Mouse (Mus musculus): ENCODE results near the gene Tle1. TPM values are rescaled to one million over a fixed set of nuclear protein-coding genes. Genes with fewer than 3 reads are reported as not detected.

The Tle1 gene
- total RNA-seq, 2 experiments from 2014 or later: 6.0 to 9.2 TPM

GRCm38 (mm10) chr4:72166561-72166960, 34.2 kb downstream of the Tle1 start:
- no peak for ATAC-seq (replicated peaks; ENCODE audit: poor library complexity)

GRCm38 (mm10) chr4:72165765-72166164, 35.0 kb downstream of the Tle1 start:
- ATAC-seq (replicated peaks; ENCODE audit: poor library complexity): no peak

DNA sequence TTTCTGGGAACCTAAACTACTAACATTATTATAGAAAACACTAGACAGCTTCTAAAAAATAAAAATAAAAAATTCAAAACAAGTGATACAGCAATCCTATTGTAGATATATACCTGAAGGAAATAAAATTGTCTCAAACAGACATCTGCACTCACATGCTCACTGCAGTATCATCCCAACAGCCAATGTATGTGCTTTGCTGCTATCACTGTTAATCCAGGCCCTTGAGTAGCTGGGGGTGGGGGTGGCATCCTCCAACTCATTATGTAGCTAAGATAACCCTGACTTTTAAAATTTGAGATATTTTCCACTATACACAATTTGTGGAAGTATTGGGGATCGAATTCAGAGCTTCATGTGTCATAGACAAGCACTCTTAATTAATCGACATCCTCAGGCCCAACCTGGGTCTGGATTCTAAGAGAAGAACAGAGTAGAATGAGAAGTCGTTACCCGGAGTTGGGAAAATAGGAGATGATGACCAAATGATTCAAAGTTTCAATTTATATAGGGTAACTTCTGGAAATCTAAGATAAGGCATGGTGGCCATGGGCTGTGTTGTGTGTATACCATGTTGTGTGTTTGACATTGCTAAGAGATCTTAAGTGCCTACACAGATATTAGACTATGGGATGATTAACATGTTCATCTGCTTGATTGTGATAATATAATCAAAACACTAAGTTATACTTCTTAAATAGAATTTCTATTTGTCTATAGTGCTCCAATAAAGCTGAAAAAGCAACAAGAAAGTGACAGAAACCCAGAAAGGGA, 38.1 kb downstream of the Tle1 start:
- no peak for ATAC-seq (replicated peaks; ENCODE audit: poor library complexity)

DNA sequence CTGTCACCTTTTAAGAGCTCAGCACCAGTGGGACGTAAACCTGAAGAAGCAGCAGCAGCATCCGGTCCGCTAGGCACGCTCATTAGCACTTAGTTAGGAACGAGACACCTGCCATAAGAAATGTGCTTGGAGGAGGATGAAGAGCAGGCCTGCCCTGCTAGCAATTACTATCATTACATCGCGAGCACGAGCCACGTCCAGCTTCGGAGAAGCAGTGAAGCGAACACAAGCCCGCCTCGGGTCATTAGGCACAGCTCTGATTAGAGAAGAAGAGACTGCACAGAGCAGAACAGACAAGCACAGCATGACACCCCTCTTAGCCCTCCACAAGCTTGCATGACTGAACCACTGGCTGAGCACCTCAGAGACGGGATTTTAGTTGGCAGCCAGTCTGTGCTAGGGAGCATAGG, 40.6 kb downstream of the Tle1 start:
- no peak for ATAC-seq (replicated peaks; ENCODE audit: poor library complexity)

DNA sequence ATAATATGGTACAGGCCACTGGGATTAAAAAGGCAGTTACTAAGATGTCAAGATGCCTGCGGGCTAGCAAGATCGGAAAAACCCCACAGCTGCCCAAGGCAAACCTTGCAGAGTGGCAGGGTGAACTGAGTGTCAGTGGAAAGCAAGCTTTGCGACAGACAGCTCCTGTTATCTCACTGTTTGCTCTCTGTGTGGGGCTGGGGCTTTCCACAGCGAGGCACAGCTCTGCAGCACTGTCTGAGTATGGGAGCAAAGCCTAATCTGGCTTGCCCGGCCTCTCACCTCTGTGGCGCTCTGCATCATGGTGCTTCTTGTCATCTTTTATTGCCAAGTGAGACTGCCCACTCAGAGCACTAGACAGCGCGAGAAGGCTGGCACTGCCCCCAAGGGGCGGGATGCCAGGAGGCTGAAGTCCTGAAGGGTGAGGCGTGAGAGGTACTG, 42.8 kb downstream of the Tle1 start:
- no peak for ATAC-seq (replicated peaks; ENCODE audit: poor library complexity)

- ATAC-seq (replicated peaks; ENCODE audit: poor library complexity): no peak
Observed at GRCm38 (mm10) chr4:72150460-72151131, 50.1 kb downstream of the Tle1 start.

DNA sequence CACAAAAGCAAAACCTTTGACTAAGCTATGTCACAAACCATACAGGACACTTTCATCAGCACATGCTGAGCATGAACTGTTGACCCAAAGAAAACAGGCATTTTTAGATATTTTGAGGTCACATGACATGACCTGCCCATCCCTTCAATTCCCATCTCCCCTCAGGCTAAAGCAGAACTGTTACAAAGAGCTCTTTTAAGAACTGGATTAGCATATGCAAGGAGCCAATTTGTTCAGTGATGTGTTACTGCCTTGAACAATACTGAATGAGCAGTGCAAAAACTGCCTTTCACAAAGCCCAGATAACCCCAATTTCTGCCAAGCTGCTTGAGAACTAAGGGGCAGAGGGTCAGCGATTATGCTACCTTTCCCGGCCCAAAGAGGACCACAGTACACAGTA, 54.7 kb downstream of the Tle1 start:
- no peak for ATAC-seq (replicated peaks; ENCODE audit: poor library complexity)

DNA sequence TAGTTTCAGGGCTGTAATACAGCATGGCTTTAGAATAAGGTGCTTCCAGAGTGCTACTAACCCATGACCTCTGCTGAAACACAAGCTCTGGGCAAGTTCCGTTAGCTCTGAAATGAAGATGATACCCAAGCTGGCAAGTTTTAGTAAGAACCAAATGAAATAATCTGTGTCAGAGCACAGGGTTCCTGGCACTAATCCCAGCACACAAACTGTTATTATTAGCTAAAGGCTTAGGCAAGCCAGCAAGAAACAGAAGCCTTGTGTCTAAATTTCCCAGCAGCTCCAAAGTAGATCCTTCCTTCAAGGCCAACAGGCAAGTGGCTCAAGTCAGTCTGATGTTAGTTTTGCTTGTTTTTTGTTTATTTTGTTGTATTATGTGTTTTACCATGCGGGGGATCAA, 56.2 kb downstream of the Tle1 start:
- no peak for ATAC-seq (replicated peaks; ENCODE audit: poor library complexity)

DNA sequence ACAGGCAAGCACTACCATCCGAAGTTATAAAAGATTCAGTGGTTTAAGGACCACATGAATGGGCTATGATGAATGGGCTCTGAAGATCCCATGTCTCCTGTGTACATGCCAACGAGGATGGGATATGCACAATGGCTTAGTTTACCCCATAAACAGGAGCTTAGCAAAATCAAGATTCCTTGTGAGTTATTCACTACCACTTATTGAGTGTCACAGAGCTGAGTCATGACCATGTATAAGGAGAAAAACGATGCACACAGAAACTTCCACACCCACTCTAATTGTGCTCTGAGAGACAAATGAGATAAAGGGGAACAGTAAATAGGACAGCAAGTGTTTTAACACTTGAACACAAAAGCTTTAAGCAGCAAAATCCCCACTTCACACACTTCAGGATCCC, 60.0 kb downstream of the Tle1 start:
- ATAC-seq (replicated peaks; ENCODE audit: poor library complexity): no peak

GRCm38 (mm10) chr4:72139475-72140120, 61.1 kb downstream of the Tle1 start:
- no peak for ATAC-seq (replicated peaks; ENCODE audit: poor library complexity)

GRCm38 (mm10) chr4:72138264-72139080, 62.2 kb downstream of the Tle1 start:
- no peak for ATAC-seq (replicated peaks; ENCODE audit: poor library complexity)

GRCm38 (mm10) chr4:72132646-72133045, 68.1 kb downstream of the Tle1 start:
- no peak for ATAC-seq (replicated peaks; ENCODE audit: poor library complexity)

GRCm38 (mm10) chr4:72127596-72127995, 73.1 kb downstream of the Tle1 start:
- ATAC-seq (replicated peaks; ENCODE audit: poor library complexity): no peak

DNA sequence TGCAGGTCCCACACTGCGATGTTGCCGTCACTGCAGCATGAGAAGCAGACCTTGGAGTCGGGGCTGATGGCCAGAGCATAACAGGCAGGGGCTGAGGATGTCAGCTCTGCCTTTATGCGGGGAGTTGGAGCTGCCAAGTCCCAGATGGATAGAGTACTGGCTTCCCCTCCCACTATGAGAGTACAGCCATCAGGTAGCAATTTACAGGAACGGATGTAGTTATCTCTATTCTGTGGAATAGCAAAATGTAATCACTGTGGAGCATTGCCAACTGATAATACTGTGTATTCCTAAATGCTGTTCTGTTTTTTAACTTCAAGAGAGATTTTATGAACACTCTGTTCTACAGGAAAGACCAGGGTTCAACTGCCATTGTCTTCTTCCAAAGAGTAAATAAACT, 75.9 kb downstream of the Tle1 start:
- no peak for ATAC-seq (replicated peaks; ENCODE audit: poor library complexity)

GRCm38 (mm10) chr4:72122837-72123236, 77.9 kb downstream of the Tle1 start:
- no peak for ATAC-seq (replicated peaks; ENCODE audit: poor library complexity)

- ATAC-seq (replicated peaks; ENCODE audit: poor library complexity): no peak
Observed at GRCm38 (mm10) chr4:72122343-72122742, 78.4 kb downstream of the Tle1 start.

DNA sequence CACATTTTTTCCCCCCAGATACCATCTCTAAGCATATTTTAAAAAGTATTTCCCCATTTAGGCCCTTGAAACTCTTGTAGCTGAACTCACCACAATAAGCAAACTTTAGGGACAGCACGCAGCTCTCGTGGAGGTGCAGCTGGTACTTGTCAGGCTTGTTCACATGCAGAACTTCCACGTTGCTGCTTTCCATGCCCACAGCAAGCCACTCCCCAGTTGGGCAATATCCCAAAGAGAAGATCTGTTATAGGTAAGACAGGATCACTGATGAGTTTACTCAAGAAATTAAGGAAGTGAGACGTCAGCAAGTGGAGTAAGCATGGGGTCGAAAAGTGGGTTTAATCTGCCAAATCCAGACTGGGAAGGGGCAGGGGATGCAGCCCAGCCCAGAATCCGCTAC, 80.7 kb downstream of the Tle1 start:
- ATAC-seq (replicated peaks; ENCODE audit: poor library complexity): peak; percentile 93

GRCm38 (mm10) chr4:72105702-72106101, 95.0 kb downstream of the Tle1 start:
- no peak for ATAC-seq (replicated peaks; ENCODE audit: poor library complexity)

- no peak for ATAC-seq (replicated peaks; ENCODE audit: poor library complexity)
Observed at GRCm38 (mm10) chr4:72104186-72104585, 96.5 kb downstream of the Tle1 start.

- no peak for ATAC-seq (replicated peaks; ENCODE audit: poor library complexity)
Observed at GRCm38 (mm10) chr4:72087811-72088210, 112.9 kb downstream of the Tle1 start.

GRCm38 (mm10) chr4:72069111-72069534, 131.6 kb downstream of the Tle1 start:
- ATAC-seq (replicated peaks; ENCODE audit: poor library complexity): no peak
